Mouse (Mus musculus) left cerebral cortex, adult 11 months (tissue): ENCODE data around the gene Nmur1.

Source experiments
- DNase-seq: peaks from one replicate; pipeline ENCODE4 v3.0.0; 2022; ENCODE audit warnings: low spot score

Gene Nmur1

DNA sequence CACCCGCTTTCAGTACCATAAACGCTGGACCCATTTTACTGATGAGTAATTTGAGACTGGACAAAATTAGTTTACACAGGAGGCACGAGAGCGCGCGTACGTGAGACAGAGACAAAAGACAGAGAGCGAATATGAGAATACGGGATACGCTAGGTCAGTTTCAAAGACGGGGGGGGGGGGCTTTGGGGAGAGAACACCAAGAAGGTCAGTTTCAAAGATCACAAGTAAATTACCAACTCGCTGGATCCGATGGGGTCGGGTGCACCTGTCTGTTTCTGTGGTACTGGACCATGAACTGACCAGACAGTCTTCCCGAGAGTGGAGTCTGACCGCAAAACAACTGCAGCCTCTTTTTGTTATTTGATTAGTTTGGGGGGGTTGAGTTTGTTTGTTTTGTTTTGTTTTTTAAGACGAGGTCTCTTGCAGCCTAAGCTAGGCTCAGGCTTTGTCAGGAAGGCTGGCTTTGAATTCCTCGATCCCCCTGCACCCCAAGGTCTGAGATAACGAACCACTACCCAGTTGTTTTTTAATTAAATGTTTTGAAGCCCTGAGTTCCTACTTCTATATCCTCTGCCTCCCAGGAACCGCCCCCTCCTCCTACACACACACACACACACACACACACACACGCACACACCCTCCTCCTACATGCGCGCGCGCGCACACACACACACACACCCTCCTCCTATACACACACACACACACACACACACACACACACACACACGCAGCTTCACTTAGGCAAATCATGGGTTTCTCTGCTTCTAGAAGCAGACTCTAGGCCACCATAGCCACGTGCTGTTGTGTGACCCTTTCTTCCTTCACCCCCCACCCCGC is 15.1 kb upstream of the Nmur1 start:
- DNase-seq = no peak

DNA sequence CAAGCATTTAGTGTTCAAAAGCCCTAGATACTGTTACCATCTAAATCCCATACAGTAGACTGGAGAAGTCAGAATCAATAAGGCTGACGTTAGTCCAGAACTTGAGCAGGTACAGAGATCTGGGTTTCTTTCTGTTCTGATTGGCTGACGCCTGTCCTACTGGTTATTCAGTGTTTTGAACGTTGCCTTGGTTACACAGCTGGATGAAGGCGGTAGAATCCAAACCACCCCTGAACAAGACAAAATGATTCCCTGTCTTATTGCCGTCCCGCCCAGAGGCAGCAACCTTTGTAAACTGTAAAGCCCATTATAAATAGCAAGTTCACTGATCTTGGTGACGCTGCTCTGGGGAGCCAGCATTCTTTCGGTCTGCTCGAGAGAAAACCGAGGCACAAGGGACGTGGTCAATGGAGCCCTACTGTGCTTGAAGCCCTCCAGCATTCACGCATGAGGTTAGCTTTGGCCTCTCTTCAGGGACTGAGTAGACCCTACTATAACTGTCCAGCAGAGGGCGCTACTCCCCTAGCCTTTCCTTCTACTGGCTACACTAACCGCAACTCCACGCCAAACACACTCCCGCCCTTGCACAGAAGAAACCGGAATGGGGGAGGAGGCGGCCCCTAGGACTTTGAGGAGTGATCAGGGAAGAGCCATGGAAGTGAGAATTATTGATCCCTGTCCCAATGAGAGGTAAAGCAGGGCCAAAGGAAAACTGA is 14.3 kb upstream of the Nmur1 start:
- peak; percentile 87 for DNase-seq

DNA sequence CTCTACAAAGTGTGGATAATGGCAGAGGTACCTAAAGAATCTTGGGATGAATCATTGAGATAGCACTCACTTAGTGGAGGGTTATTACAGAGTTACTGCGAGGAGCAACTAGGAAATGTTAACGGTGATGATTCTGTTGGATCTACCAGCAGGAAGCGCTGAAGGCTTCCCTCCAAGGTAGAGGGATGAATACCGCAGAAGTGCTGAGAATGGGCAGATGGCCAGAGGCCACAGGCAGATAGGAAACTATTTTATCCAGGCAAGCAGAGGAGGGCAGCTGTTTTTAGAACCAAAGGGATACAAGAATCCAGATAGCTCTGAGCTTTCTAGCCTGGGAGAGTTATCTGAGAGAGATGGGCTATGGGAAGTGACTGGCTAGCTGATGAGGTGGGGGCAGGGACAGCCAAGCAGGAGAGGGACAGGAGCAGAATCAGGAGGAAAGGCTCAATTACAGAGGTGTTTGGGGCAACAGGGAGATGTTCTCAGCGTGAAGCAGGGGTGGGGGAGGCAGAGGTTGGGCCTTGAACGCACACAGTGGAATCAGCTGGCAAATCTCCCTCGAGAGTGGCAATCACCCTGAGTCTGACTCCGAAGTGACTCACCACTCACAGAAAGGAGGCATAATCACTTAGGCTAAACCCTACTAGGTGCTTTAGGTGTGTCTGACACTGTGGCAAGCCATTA is 13.6 kb upstream of the Nmur1 start:
- DNase-seq = no peak

DNA sequence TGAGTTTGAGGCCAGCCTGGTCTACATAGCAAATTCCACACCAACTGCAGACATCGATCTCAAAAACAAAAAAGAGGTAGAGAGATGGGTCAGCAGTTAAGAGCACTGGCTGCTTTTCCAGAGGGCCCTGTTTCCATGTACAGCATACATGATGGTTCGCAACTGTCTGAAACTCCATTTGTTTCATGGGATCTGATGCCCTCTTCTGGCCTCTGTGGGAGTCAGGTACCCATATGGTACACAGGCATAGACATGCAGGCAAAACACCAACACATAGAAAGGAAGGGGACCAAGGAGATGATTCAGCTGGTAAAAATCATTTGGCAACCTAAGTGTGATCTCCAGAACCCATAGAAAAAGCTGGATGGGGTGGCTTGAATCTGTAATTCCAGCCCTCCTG is 12.5 kb upstream of the Nmur1 start:
- no peak for DNase-seq

DNA sequence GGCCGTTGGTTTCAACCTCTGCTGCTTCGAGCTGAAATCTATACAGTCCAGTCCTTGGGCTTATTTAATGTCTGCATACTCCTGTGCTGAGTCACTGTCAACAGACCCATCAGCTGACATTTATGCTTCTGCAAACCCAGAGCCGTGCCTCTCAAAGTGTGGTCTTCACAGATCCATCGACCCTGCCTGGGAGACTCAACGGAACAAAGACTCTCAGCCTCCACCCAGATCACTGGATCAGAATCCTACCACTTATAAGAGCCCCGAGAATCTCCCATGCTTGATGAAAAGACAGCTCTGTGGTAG is 11.9 kb upstream of the Nmur1 start:
- no peak for DNase-seq

DNA sequence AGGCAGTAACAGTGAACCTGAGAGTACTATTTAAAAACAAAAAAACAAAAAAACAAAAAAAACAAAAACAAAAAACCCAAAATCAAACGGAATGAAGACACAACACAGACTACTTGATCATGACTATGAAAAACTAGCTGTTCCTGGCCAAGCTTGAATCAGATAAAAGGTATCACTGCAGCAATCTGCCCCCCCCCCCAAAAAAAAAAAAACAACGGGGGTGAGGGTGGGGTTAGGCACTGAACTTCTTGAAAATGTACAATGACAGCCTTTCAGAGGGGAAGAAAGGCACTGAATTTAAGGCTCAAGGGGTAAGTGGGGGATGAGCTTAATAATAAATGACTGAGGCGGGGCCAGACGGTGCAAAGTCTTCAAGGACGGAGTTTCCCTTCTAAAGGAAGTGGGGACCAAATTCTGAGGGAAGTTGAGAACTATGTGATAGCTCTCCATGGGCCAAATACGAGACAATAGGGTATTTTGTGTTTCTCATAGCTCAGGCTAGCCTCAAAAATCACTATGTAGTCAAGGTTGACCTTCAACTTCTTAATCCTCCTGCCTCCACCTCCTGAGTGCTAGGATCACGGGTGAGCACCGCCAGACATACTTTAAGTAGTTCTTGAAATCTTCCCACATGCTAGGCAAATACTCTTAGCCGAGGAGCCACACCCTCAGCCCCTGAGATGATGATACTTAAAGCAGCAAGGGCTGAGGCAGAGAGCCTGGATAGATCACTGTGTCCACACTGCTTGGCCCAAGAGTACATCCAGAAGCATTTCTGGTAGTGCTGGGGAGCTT is 11.4 kb upstream of the Nmur1 start:
- no peak for DNase-seq

DNA sequence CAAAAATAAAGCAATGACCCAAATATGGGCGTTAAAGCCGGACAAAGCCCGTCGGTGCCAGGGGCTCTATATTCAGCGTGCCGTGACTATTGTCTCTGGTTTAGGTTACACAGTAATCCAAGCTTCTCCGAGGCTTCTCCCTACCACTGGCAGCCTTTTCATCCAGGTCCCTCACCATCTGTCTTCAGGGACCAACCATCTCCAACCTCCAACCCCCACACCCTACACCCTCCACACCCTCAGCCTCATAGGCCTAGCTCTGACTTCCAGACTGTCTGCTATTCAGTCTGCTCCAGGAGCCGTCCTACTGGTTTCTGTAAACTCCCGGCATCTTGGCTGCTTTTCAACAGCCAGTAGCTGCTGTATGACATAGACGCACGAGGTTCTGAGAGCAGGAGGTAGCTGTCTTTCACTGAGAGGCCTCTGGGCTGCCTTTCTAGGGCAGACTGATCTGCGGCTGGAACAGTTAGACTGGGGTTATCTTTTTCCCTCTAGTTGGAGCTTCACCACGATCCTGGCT is 9.3 kb upstream of the Nmur1 start:
- no peak for DNase-seq

DNA sequence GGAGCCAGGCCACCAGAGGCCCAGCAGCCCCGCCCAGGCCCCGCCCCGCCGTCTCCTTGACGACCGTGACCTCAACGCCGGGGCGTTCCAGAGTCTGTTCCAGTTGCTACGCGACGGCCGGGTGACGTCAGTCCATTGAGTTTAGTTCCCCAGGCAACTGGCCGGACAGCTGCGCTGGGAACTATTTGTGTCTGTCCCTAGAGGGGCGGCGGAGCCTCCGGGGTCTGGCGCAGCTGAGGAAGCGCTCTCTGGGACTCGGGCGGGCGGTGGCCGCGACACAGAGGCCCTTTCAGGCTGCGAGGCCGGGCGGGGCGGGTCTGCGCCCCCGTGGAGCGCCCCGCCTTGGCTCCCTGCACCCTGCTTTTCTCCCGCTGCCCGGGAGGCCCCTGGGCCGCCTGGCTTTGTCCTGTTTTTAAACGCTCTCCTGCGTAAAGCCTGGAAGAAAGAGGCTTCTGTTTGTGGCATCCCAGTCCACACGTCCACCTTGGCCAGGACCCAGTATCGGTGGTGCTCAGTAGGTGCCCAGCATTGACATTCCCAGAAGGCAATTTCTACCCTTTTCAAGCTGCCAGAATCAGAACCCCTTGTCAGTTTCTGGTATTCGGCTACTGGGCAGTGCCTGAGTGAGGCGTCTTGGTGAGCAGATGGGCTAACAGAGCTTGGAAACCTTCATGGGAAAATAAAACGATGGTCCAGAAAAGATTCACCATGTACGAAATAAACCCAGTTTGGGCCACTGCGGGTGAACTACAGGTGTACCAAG is 8.6 kb upstream of the Nmur1 start:
- peak; percentile 98 for DNase-seq

DNA sequence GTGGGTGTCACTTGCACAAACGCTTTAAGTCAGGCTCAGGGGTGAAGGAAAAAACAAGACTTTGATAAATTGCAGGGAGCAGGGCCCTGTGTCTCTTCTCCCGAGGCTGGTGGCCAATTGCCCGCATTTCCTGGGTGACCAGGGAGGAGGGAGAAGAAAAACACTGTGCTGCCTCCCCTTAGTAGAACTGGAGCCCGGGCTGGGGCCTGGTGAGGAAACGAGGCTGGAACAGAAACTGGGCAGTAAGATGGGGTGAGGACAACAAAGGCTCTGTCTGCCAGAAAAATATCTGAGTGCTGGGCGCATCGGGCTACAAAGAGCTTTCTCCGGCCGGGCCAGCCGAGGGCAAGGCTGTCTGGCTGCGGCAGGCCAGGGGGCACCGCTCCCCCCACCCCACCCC is 8.0 kb upstream of the Nmur1 start:
- DNase-seq = peak; percentile 58

DNA sequence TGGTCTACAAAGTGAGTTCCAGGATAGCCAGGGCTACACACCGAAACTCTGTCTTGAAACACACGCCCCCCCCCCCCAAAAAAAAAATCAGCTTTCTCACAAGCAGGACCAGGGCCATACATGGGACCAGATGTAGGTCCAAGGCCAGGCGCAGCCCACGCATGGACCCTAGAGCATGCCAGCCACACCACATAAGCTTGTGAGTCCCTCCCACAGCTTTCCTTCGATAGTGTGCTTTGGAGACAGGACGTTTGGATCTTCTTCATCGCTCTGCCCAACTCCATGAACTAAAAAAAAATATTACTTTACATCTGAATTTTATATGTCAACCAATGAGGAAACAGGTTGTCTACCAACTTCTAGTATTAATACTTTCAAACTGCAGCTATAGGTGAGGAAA is 7.3 kb upstream of the Nmur1 start:
- DNase-seq = no peak

DNA sequence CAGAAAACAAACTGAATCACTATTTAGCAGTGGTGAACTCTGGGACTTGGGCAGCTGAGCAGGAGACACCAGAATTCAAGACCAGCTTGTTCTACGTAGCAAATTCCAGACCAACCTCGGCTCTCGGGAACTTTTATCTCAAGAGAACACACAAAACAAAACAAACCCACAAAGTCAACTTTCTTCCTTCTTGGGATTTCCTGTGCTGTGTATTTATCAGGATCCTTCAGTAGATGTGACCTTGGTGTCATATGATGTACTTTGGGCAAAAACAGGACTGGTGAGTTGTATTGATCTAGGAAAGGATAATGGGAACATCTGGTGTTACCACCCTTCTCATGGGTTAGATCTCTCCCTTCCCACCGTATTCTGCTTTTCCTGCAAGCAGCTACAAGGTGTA is 6.8 kb upstream of the Nmur1 start:
- no peak for DNase-seq

DNA sequence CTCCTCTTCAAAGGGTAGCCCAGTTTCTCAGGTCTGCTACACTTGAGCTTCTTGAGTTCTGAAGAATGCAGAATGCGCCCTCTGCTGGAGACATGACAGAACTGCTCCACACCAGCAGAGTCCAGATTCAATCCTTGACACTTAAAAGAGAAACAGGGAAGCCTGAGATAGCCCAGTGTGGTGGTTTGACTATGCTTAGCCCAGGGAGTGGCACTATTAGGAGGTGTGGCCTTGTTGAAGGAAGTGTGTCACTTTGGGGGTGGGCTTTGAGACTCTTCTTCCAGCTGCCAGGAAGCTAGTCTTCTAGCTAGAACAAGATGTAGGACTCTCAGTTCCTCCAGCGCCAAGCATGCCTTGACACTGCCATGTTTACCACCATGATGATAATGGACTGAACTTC is 4.0 kb upstream of the Nmur1 start:
- DNase-seq = peak; percentile 71

DNA sequence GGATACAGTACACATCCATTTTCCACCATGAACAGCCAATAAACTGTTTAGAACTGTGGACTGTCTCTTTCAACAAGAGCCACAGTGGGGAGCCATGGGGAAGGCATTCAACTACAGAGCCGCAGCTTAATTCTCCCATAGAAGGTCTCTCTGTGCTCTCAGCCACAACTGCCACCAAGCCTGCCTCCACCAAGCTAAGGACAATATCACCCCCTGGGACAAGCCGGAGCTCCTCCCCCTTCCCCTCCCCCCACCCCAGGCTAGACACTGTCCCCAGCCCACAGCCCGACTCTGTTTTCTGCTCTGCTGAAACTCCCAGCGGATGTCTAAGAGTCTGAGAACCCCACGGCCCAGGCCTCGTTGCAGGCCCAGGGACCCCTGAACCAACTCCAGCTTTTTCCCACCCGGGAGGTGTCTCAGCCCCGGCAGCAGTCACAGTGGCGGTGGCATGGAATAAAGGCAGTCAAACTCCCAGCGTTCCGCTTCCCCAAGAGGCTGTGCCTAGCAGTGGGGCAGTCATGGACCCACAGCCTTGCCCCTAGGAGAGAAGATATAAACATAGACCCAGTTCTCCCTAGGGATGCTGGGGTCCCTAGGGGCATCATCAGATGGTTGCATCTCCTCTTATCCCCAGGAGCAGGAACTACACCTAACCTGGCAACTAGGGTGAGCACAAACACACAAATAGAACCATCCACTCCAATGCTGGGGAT is 1.0 kb downstream of the Nmur1 start:
- DNase-seq = no peak

DNA sequence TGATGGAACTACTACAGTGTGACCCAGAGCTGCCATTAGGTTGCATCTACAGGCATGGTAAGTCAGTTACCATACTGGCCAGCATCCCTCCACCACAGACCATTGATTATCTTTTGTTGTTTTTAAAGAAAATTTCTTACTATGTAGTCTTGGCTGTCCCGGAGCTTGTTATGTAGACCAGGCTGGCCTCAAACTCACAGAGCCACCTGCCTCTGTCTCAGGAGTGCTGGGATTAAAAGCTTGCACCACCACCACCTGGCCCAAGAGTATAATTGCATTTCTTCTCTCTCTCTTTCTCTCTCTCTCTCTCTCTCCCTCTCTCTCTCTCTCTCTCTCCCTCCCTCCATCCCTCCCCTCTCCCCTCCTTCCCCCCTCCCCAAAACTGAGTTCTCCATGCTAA is 1.7 kb downstream of the Nmur1 start:
- no peak for DNase-seq

DNA sequence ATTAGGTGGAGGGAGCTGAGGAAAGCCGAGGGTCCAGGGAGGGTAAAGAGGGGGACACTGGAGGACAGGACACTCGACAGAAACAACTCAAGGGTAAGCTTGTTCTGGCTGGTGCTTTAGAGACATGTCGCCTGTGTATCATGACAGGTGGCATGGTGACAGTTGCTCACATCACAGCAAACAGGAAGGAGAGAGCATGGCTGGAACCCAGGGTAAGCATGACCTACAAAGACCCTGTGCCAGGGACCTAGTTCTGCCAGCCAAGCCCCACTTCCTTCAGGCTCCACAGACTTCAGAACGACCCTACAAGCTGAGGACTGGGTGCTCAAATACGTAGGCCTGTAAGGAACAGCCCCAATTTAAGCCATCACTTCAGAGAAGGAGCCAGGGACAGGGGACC is 2.1 kb downstream of the Nmur1 start:
- no peak for DNase-seq

DNA sequence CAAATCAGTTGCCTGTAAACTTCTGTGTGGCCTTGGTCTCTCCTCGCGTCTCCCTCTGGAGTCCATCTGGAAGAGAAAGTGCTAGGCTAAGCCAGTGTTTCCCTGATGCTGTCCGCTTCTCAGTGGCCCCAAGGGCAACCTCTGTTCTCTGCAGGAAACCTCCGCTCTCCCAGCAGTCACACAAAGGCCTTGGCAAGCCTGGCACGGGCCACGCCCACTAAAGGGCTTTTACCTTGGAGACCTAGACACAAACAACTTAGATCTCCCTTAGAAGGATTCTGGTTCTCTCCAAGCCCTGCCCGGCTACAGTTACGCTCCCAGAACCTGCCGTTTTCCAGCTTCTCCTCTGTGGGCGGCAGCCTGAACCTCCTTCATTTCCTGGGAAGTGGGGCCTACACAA is 5.0 kb downstream of the Nmur1 start:
- no peak for DNase-seq

DNA sequence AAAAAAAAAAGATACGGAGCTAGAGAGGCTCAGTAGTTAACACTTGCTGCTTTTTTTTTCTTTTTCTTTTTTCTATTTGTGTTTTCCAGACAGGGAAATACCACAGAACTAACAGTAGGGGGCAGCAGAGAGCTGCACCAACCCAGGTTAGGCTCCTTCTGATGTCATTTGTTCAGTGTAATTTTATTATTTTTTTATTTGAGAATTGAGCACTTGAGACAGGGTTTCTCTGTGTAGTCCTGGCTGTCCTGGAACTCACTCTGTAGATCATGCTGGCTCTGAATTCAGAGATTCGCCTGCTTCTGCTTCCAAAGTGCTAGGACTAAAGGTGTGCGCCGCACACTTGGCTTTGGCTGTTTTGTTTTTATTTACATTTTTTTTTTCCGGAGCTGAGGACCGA is 9.7 kb downstream of the Nmur1 start:
- DNase-seq = no peak

DNA sequence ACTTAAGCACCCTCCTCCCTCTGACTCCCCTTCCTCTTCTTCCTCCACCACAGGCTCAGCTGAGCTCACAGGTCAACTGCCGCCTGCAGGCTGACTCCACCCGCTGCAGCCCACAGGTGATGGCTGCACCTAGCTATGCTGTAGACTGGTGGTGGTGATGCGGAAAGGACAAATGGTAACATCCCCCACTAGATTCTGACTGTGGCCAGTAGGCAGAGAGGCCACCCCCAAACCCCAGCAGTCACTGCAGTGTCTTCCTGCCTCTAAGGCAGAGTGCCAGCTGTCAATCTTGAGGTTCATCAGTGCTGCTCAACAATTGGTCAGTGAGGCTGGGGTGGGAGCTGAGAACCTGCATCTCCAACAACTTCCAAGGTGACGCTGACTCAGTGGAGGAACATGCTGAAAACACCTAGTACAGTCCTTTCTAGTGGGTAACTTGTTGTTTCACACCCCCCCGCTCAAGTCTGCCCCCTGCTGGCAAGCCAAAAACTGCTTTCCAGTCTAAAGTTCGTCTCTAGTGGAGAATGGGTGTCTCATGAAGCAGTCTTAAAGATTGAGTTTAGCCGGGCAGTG is 10.3 kb downstream of the Nmur1 start:
- DNase-seq = no peak

DNA sequence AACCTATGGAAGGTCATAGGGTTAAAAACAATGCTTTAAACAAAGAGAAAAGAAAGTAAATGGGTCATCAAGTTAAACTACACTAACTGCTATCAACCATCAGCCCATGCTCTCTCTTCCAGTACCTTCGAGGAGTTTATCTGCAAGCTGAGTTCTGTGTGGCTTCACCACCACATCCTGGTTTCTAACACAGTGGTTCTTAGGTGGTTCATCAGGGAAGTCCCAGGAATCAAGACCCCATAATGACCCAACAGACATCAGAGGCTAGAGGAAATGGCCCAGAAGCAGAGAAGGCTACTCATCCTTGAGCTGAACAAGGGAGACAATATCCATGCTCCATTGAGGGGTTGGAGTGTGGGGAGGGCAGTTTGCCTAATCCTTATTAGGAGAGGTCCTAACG is 10.9 kb downstream of the Nmur1 start:
- no peak for DNase-seq

DNA sequence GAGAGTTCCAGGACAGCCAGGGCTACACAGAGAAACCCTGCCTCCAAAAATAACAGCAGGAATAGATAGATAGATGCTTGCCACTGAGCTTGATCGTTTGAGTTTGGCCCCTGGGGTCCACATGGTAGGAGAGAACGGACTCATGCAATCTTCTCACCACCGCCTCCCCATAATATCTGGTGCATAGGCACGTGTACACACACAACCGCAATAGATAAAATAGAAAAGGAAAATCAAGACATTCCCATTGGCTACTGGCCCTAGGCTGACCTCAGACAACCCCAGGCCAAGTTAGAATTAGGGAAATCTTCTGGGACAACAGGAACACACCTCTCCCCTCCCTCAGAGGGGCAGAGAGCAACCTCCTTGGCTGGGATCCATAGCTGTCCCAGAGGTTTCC is 11.3 kb downstream of the Nmur1 start:
- DNase-seq = no peak

DNA sequence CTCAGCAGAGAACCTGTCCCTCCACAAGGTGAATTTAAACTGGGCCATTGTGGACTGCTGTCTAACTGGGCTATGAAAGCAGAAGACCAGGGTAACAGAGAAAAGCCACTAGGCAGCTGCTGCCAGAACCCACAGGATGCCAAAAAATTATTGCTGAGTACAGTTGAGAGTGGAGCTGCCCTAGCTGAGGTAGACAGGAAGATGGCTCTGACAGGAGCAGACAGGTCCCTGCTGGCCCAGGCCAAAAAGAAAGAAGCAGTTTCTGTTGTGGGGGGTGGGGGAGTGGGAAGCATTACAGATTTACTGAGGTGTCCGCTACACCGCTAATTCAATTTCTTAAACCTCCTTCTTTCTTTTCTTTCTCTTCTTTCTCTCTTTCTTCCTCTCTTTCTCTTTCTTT is 16.6 kb downstream of the Nmur1 start:
- DNase-seq = no peak
